Mouse (Mus musculus): ENCODE measurements at regions not wholly inside any gene's neighbourhood (a gene's known extent, or its start where the extent isn't known, plus 50 kb on each side); places are given as distances from the start of the nearest gene placed in this dataset.

- no peak for ATAC-seq (replicated peaks; ENCODE audit: insufficient number of reproducible peaks, low FRiP score, low TSS enrichment)
- no peaks in the 10 kb centered on the region for H3K9me3 ChIP-seq (replicated peaks; ENCODE audit: control insufficient read depth, low read length)
- no peak overlapping the region for H3K9ac ChIP-seq (ENCODE audit: low read depth, low read length)
- peaks cover 5% of the 10 kb centered on the region for H3K27me3 ChIP-seq (ENCODE audit: control insufficient read depth, insufficient read depth, low read length)
- no peaks in the 10 kb centered on the region for H3K4me1 ChIP-seq (ENCODE audit: control insufficient read depth, insufficient read depth, low read length)
- no peak overlapping the region for H3K4me2 ChIP-seq
- H3K4me3 ChIP-seq (ENCODE audit: low read depth, low read length) = no peak overlapping the region
- 47% methylated on average over 3 of the region's 3 CpGs for WGBS (ENCODE audit: insufficient replicate concordance)
- H3K27ac ChIP-seq (ENCODE audit: low read depth, low read length) = no peak overlapping the region
- H3K36me3 ChIP-seq (ENCODE audit: control insufficient read depth, insufficient read depth, low read length) = no peaks in the 10 kb centered on the region
Measured at GRCm38 (mm10) chr15:74330131-74330530, 306.0 kb downstream of the Mroh4 start.

- no peaks in the 10 kb centered on the region for H3K36me3 ChIP-seq (ENCODE audit: control insufficient read depth, insufficient read depth, low read length)
- H3K9me3 ChIP-seq (replicated peaks; ENCODE audit: control insufficient read depth, low read length) = no peaks in the 10 kb centered on the region
- no peak for ATAC-seq (replicated peaks; ENCODE audit: insufficient number of reproducible peaks, low FRiP score, low TSS enrichment)
- H3K27me3 ChIP-seq (ENCODE audit: control insufficient read depth, insufficient read depth, low read length) = peaks cover 5% of the 10 kb centered on the region
- H3K4me3 ChIP-seq (ENCODE audit: low read depth, low read length) = no peak overlapping the region
- no peaks in the 10 kb centered on the region for H3K4me1 ChIP-seq (ENCODE audit: control insufficient read depth, insufficient read depth, low read length)
- no peak overlapping the region for H3K27ac ChIP-seq (ENCODE audit: low read depth, low read length)
- no peak overlapping the region for H3K9ac ChIP-seq (ENCODE audit: low read depth, low read length)
- WGBS (ENCODE audit: insufficient replicate concordance) = 77% methylated on average over 14 of the region's 14 CpGs
- H3K4me2 ChIP-seq = no peak overlapping the region
Measured at GRCm38 (mm10) chr15:74329221-74329620, 306.9 kb downstream of the Mroh4 start.

GRCm38 (mm10) chr15:74326661-74327060 lies 309.5 kb downstream of the Mroh4 start:
- 57% methylated on average over 5 of the region's 5 CpGs for WGBS (ENCODE audit: insufficient replicate concordance)
- peaks cover 5% of the 10 kb centered on the region for H3K27me3 ChIP-seq (ENCODE audit: control insufficient read depth, insufficient read depth, low read length)

GRCm38 (mm10) chr15:74325543-74325942 lies 310.6 kb downstream of the Mroh4 start:
- H3K36me3 ChIP-seq (ENCODE audit: control insufficient read depth, insufficient read depth, low read length) = no peaks in the 10 kb centered on the region
- H3K4me1 ChIP-seq (ENCODE audit: control insufficient read depth, insufficient read depth, low read length) = no peaks in the 10 kb centered on the region
- H3K4me2 ChIP-seq = no peak overlapping the region
- H3K9ac ChIP-seq (ENCODE audit: low read depth, low read length) = no peak overlapping the region
- 36% methylated on average over 9 of the region's 9 CpGs for WGBS (ENCODE audit: insufficient replicate concordance)
- no peak overlapping the region for H3K4me3 ChIP-seq (ENCODE audit: low read depth, low read length)
- no peak for ATAC-seq (replicated peaks; ENCODE audit: insufficient number of reproducible peaks, low FRiP score, low TSS enrichment)
- H3K27ac ChIP-seq (ENCODE audit: low read depth, low read length) = no peak overlapping the region
- H3K27me3 ChIP-seq (ENCODE audit: control insufficient read depth, insufficient read depth, low read length) = peaks cover 5% of the 10 kb centered on the region
- no peaks in the 10 kb centered on the region for H3K9me3 ChIP-seq (replicated peaks; ENCODE audit: control insufficient read depth, low read length)

More at GRCm38 (mm10) chr15:74326661-74327060, 309.5 kb downstream of the Mroh4 start:
- Histone ChIP-seq H3K9me3 (replicated peaks; ENCODE audit: control insufficient read depth, low read length) (no peaks in the 10 kb centered on the region), H3K4me3 (ENCODE audit: low read depth, low read length) (no peak overlapping the region), H3K4me2 (no peak overlapping the region), H3K27ac (ENCODE audit: low read depth, low read length) (no peak overlapping the region), H3K36me3 (ENCODE audit: control insufficient read depth, insufficient read depth, low read length) (no peaks in the 10 kb centered on the region), H3K4me1 (ENCODE audit: control insufficient read depth, insufficient read depth, low read length) (no peaks in the 10 kb centered on the region), H3K9ac (ENCODE audit: low read depth, low read length) (no peak overlapping the region)
- no peak for ATAC-seq (replicated peaks; ENCODE audit: insufficient number of reproducible peaks, low FRiP score, low TSS enrichment)

- Histone ChIP-seq H3K4me1 (ENCODE audit: control insufficient read depth, insufficient read depth, low read length) (no peaks in the 10 kb centered on the region), H3K27me3 (ENCODE audit: control insufficient read depth, insufficient read depth, low read length) (peaks cover 2% of the 10 kb centered on the region; the same call in 1 of the 2 replicates), H3K9me3 (replicated peaks; ENCODE audit: control insufficient read depth, low read length) (no peaks in the 10 kb centered on the region), H3K4me3 (ENCODE audit: low read depth, low read length) (no peak overlapping the region), H3K4me2 (no peak overlapping the region), H3K36me3 (ENCODE audit: control insufficient read depth, insufficient read depth, low read length) (no peaks in the 10 kb centered on the region), H3K9ac (ENCODE audit: low read depth, low read length) (no peak overlapping the region), H3K27ac (ENCODE audit: low read depth, low read length) (no peak overlapping the region)
- ATAC-seq (replicated peaks; ENCODE audit: insufficient number of reproducible peaks, low FRiP score, low TSS enrichment) = no peak
- WGBS (ENCODE audit: insufficient replicate concordance) = 53% methylated on average over 3 of the region's 3 CpGs
Measured at GRCm38 (mm10) chr15:74319407-74319806, 316.7 kb downstream of the Mroh4 start.

- H3K4me1 ChIP-seq (ENCODE audit: control insufficient read depth, insufficient read depth, low read length) = no peaks in the 10 kb centered on the region
- 28% methylated on average over 3 of the region's 3 CpGs for WGBS (ENCODE audit: insufficient replicate concordance)
Measured at GRCm38 (mm10) chr15:74318422-74318841, 317.7 kb downstream of the Mroh4 start.

GRCm38 (mm10) chr15:74311082-74311481 lies 325.1 kb downstream of the Mroh4 start:
- Histone ChIP-seq H3K4me2 (no peak overlapping the region), H3K27ac (ENCODE audit: low read depth, low read length) (no peak overlapping the region), H3K36me3 (ENCODE audit: control insufficient read depth, insufficient read depth, low read length) (no peaks in the 10 kb centered on the region), H3K4me1 (ENCODE audit: control insufficient read depth, insufficient read depth, low read length) (no peaks in the 10 kb centered on the region), H3K9me3 (replicated peaks; ENCODE audit: control insufficient read depth, low read length) (no peaks in the 10 kb centered on the region), H3K27me3 (ENCODE audit: control insufficient read depth, insufficient read depth, low read length) (no peaks in the 10 kb centered on the region; the same call in 1 of the 2 replicates), H3K4me3 (ENCODE audit: low read depth, low read length) (no peak overlapping the region), H3K9ac (ENCODE audit: low read depth, low read length) (no peak overlapping the region)
- WGBS (ENCODE audit: insufficient replicate concordance) = 60% methylated on average over 3 of the region's 3 CpGs
- ATAC-seq (replicated peaks; ENCODE audit: insufficient number of reproducible peaks, low FRiP score, low TSS enrichment) = no peak

More at GRCm38 (mm10) chr15:74318422-74318841, 317.7 kb downstream of the Mroh4 start:
- H3K4me3 ChIP-seq (ENCODE audit: low read depth, low read length) = no peak overlapping the region
- H3K27me3 ChIP-seq (ENCODE audit: control insufficient read depth, insufficient read depth, low read length) = peaks cover 2% of the 10 kb centered on the region; the same call in 1 of the 2 replicates
- no peaks in the 10 kb centered on the region for H3K9me3 ChIP-seq (replicated peaks; ENCODE audit: control insufficient read depth, low read length)
- ATAC-seq (replicated peaks; ENCODE audit: insufficient number of reproducible peaks, low FRiP score, low TSS enrichment) = no peak
- no peaks in the 10 kb centered on the region for H3K36me3 ChIP-seq (ENCODE audit: control insufficient read depth, insufficient read depth, low read length)
- H3K9ac ChIP-seq (ENCODE audit: low read depth, low read length) = no peak overlapping the region
- no peak overlapping the region for H3K4me2 ChIP-seq
- no peak overlapping the region for H3K27ac ChIP-seq (ENCODE audit: low read depth, low read length)

- 78% methylated on average over 5 of the region's 5 CpGs for WGBS (ENCODE audit: insufficient replicate concordance)
- Histone ChIP-seq H3K27ac (ENCODE audit: low read depth, low read length) (no peak overlapping the region), H3K4me2 (no peak overlapping the region), H3K4me3 (ENCODE audit: low read depth, low read length) (no peak overlapping the region), H3K4me1 (ENCODE audit: control insufficient read depth, insufficient read depth, low read length) (no peaks in the 10 kb centered on the region), H3K36me3 (ENCODE audit: control insufficient read depth, insufficient read depth, low read length) (no peaks in the 10 kb centered on the region), H3K9ac (ENCODE audit: low read depth, low read length) (no peak overlapping the region), H3K27me3 (ENCODE audit: control insufficient read depth, insufficient read depth, low read length) (no peaks in the 10 kb centered on the region; the same call in 1 of the 2 replicates), H3K9me3 (replicated peaks; ENCODE audit: control insufficient read depth, low read length) (no peaks in the 10 kb centered on the region)
- ATAC-seq (replicated peaks; ENCODE audit: insufficient number of reproducible peaks, low FRiP score, low TSS enrichment) = no peak
Measured at GRCm38 (mm10) chr15:74306543-74306942, 329.6 kb downstream of the Mroh4 start.

- WGBS (ENCODE audit: insufficient replicate concordance) = 67% methylated on average over 8 of the region's 8 CpGs
- Histone ChIP-seq H3K4me3 (ENCODE audit: low read depth, low read length) (no peak overlapping the region), H3K27me3 (ENCODE audit: control insufficient read depth, insufficient read depth, low read length) (0 out of 2 replicates have a peak, but pooled peaks cover 2% of the 10 kb centered on the region), H3K9ac (ENCODE audit: low read depth, low read length) (no peak overlapping the region), H3K27ac (ENCODE audit: low read depth, low read length) (no peak overlapping the region), H3K4me2 (no peak overlapping the region), H3K4me1 (ENCODE audit: control insufficient read depth, insufficient read depth, low read length) (no peaks in the 10 kb centered on the region), H3K36me3 (ENCODE audit: control insufficient read depth, insufficient read depth, low read length) (no peaks in the 10 kb centered on the region), H3K9me3 (replicated peaks; ENCODE audit: control insufficient read depth, low read length) (no peaks in the 10 kb centered on the region)
- ATAC-seq (replicated peaks; ENCODE audit: insufficient number of reproducible peaks, low FRiP score, low TSS enrichment) = no peak
Measured at GRCm38 (mm10) chr15:74296277-74296676, 339.9 kb downstream of the Mroh4 start.

Data from heart, embryonic 11.5 days (tissue).